In the genomic region with DNA sequence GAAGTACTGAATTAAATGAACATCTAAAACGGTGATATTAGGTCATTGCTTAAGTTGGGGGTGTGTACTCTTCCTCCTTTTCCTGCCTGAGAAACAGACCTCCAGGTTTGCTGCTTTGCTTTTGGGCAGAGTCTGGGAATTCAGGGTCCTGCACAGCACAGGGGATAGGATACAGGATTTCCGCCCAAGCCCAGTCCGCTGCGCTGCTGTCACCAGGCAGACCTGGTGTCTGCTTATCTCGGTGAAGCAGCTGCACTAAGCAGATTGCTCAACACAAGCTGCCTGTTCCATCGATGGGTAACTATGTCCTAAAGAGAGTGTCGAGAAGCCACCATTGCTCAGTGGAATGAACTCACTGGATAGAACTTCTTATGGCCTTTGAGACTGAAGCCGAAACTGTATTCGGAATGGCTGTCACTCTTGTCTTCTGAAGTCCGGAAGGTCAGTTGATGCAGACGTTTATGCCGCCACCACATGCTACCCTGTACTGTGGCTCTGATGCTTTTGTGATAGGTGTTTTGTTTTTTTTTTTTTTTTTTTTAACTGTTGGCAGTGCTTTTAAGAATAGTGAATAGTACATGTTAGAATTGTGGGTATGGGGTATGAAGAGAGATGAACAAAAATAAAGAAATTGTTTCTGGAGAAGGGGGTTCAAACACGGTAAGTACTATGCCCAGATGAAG, we compare ENCODE assay signal across 8 mouse cellular contexts.
DNase-seq lines count a peak whose midpoint lies in the region; ATAC-seq lines count a peak whose summit lies in the region.

No protein-coding gene starts in this region.

- DNase-seq in right cerebral cortex, postnatal 25 days = peak; percentile 8
- DNase-seq in right cerebral cortex, adult 18-20 months = no peak
- no peak for DNase-seq in intestine, embryonic 14.5 days (ENCODE audit: low spot score)
- DNase-seq in spleen, postnatal 4 days (ENCODE audit: low spot score in 2 of 2) = peak; percentile 81 to 87
- DNase-seq in cerebellum, postnatal 14 days = no peak
- no peak for DNase-seq in cerebellum, adult 9-10 months

- peak; percentile 88 for ATAC-seq in erythroblast, adult 5-6 weeks (replicated peaks; ENCODE audit: low FRiP score, poor library complexity, severe bottlenecking)
- ATAC-seq in intestine, embryonic 14.5 days (replicated peaks; ENCODE audit: low FRiP score, low TSS enrichment, low read depth) = no peak
- ATAC-seq in liver, embryonic 16.5 days (ENCODE audit: low read depth) = peak; percentile 99

- no peaks in the 10 kb centered on the region for H3K27me3 ChIP-seq in intestine, embryonic 14.5 days (replicated peaks; ENCODE audit: control insufficient read depth, insufficient read depth, low read length)
- H3K27me3 ChIP-seq in liver, embryonic 16.5 days (ENCODE audit: control insufficient read depth, insufficient read depth, low read depth, low read length) = no peaks in the 10 kb centered on the region

- 0 out of 2 replicates have a peak overlapping the region, but pooled peaks have one; percentile 18 for H3K27ac ChIP-seq in intestine, embryonic 14.5 days (ENCODE audit: low read depth)
- peak overlapping the region; percentile 96 for H3K27ac ChIP-seq in liver, embryonic 16.5 days (ENCODE audit: low read length)

- H3K36me3 ChIP-seq in intestine, embryonic 14.5 days (ENCODE audit: control insufficient read depth, insufficient read depth, low read length) = peaks cover 42% of the 10 kb centered on the region
- peaks cover 35% of the 10 kb centered on the region for H3K36me3 ChIP-seq in liver, embryonic 16.5 days (ENCODE audit: control insufficient read depth, insufficient read depth)

- peaks cover 30% of the 10 kb centered on the region; the same call in 1 of the 2 replicates for H3K4me1 ChIP-seq in intestine, embryonic 14.5 days (replicated peaks; ENCODE audit: control insufficient read depth, insufficient read depth, low read length)
- H3K4me1 ChIP-seq in liver, embryonic 16.5 days (ENCODE audit: control insufficient read depth, low read depth, low read length) = peaks cover 46% of the 10 kb centered on the region

- 0 out of 2 replicates have a peak overlapping the region, but pooled peaks have one; percentile 7 for H3K4me2 ChIP-seq in intestine, embryonic 14.5 days (ENCODE audit: low read length)
- H3K4me2 ChIP-seq in liver, embryonic 16.5 days (ENCODE audit: low read depth, low read length) = peak overlapping the region; percentile 66

- H3K9ac ChIP-seq in intestine, embryonic 14.5 days (ENCODE audit: low read length) = no peak overlapping the region
- peak overlapping the region; percentile 76 for H3K9ac ChIP-seq in liver, embryonic 16.5 days (ENCODE audit: low read depth, low read length)

- no peak overlapping the region for H3K4me3 ChIP-seq in intestine, embryonic 14.5 days (ENCODE audit: low read depth, low read length)
- peak overlapping the region; percentile 71 for H3K4me3 ChIP-seq in liver, embryonic 16.5 days (ENCODE audit: low read depth, low read length)

- H3K9me3 ChIP-seq in intestine, embryonic 14.5 days (ENCODE audit: control insufficient read depth, low read length) = no peaks in the 10 kb centered on the region
- H3K9me3 ChIP-seq in liver, embryonic 16.5 days (replicated peaks; ENCODE audit: control insufficient read depth, low read length) = no peaks in the 10 kb centered on the region

- 57% methylated on average over 13 of the region's 13 CpGs for WGBS in intestine, embryonic 14.5 days
- 4% methylated on average over 13 of the region's 13 CpGs for WGBS in liver, embryonic 16.5 days (ENCODE audit: insufficient replicate concordance)

Comparison
In these comparisons a context has a peak if more than half of its experiments do, and no peak if none do; other contexts are left out.
1. DNase-seq: peak in right cerebral cortex, postnatal 25 days (single experiment) and spleen, postnatal 4 days (2 of 2); none in right cerebral cortex, adult 18-20 months (single experiment), intestine, embryonic 14.5 days (single experiment), cerebellum, postnatal 14 days (0 of 2) and cerebellum, adult 9-10 months (single experiment).